Mouse (Mus musculus): ENCODE measurements around the gene Hoxa4.

Gene Hoxa4

DNA sequence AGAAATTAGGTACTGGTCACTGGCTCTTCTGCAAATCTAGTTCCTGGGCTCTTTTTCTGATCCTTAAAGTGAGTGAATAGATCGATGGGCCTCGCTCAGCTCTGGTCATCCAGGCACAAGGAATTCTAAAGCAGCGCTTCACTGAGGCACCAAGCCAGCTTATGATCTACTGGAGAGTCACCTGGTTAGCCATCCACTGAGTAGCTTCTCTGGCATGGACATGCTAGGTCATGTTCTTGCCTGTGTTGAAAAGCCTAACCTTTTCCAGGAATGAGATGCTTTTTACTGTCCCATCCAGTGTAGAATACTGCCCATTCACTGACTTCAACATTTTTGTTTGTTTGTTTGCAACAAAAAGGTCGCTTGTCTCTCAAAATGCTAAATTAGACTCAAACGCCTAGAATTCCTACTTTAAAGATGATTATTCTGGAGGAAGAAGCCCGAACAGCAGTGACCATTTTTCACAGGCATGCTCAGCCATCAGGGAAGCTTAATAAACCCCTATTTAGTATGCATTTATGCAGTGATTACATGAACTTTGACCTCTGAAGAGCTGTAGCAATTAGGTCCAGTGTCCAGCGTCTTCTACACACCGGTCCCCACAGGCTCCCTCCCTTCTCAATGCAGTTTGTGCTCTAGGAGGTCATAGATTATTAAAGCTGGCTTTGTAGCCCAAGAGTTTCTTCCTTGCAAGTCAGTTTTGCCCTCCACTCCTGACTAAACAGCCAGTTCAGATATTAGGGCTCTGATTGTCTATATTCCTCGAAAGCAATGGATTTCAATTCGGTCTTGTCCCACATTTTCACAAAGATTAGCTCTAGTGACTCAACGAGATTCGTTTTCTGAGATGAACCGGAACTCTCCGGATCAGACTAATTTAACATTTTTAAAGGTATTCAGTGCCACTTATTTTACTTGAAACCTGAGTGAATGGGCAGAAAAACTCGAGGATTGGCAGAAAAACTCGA is 39.0 kb downstream of the Hoxa4 start:
- no peak for DNase-seq (ENCODE audit: low spot score)

DNA sequence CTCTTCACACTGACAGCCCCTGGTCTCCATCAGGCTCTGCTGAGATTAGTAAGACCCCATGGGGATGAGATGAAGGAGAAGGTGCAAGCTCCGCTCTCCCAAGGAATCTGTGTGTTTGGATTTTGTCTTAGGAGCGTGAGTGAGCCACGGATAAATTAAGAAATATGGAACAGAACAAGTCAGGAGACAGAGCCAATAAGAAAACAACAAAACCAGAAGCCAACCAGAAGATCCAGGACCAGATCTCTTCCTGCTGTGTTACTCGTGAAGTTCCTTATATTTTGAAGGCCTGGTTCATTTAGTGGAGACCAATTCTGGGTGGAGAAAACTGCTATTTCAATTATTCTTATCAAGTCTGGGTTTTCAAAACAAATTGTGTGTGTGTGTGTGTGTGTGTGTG is 40.0 kb downstream of the Hoxa4 start:
- no peak for DNase-seq (ENCODE audit: low spot score)

DNA sequence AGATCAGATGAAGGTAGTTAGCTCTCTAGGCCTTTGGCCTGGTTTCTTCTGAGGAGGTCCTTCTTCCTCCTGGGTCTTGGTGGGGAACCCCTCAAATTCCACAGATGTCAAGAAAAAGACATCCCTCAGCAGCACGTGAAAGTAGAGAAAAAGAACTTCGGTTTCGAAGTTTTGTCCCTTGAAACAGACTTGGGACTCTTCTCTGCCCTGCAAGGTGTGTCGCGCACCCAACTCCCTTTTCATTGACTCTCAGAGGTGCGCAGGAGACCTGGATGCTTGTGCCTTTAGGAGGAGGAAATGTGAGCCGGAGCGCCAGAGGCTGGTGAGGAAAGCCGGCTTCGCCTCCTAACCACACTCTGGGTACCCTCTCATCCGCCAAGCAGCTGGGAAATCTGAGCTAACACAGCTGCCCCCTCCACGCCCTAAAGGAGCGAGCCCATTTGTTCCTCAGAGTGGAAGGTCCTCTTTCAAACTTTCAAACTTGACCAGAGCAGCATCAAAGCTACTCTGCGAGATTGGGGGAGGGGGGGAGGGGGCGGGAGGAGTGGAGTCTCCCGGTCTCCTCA is 41.1 kb downstream of the Hoxa4 start:
- no peak for DNase-seq (ENCODE audit: low spot score)

Measured in c-Kit-positive CD71-positive TER-119-positive erythroid progenitor cells, embryonic 14.5 days (primary cell).